Mouse (Mus musculus) embryonic facial prominence, embryonic 10.5 days (tissue): ENCODE measurements around the gene Znrf2. TPM values are rescaled to one million over a fixed set of nuclear protein-coding genes. Genes with fewer than 3 reads are reported as not detected.

ENCODE experiments used
- DNase-seq: peaks from one replicate; pipeline ENCODE4 v3.0.0-alpha.2; 2017; ENCODE audit warnings: low spot score
- H3K27ac ChIP-seq: fragments of 300-500 bp; sonication (generic); replicated peaks from 2 replicates; pipeline ENCODE4 v1.5.1; 2016; ENCODE audit warnings: mild to moderate bottlenecking
- H3K27me3 ChIP-seq: fragments of 300-500 bp; sonication (generic); replicated peaks from 2 replicates; pipeline ENCODE4 v1.6.1; 2016; ENCODE audit warnings: low read depth, mild to moderate bottlenecking; ENCODE audit not compliant: poor library complexity, severe bottlenecking
- H3K36me3 ChIP-seq: fragments of 300-500 bp; sonication (generic); replicated peaks from 2 replicates; pipeline ENCODE4 v1.6.1; 2016; ENCODE audit warnings: mild to moderate bottlenecking, moderate library complexity
- H3K4me1 ChIP-seq: fragments of 300-500 bp; sonication (generic); 2 replicates; pipeline ENCODE4 v1.6.1; 2016
- H3K4me3 ChIP-seq: fragments of 300-500 bp; sonication (generic); 2 replicates; pipeline ENCODE4 v1.5.1; 2016; ENCODE audit warnings: mild to moderate bottlenecking, moderate library complexity
- H3K9me3 ChIP-seq: fragments of 300-500 bp; sonication (generic); 2 replicates; pipeline ENCODE4 v1.6.1; 2016; ENCODE audit warnings: mild to moderate bottlenecking
- WGBS: fragments of 180-500 bp; shearing (Covaris S2); methylation state at CpG from one replicate; pipeline ENCODE4 v1.1.7; 2016; 5-methylcytosine and 5-hydroxymethylcytosine counted together
- polyA plus RNA-seq: library from polyadenylated mRNA; unstranded; fragments of >200 nt; fragmentation: Nextera tagmentation; extraction: Ambion mirVana; gene quantifications from 2 replicates; pipeline ENCODE4 v1.2.1, GENCODE M21; 2016

Gene Znrf2
- polyA plus RNA-seq, 1 experiment from 2014 or later, result 2.5 TPM

DNA sequence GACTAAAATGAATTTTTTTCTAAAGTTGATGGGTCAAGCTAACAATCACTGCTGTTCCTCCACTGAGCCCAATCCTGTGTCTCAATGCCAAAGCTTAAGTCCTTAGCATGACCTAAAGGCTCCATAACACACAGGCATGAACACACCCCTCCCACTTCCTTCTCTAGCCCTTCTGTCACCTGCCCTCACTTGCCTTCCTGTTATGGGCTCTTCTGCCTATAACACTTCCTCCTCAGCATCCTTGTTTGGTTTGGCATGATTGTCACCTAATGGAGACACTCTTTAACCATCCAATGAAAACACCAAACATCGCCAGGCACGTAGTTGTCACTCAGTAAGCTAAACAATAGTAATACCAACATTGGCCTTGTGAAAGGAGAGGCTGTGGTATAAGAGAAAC is 85.8 kb downstream of the Znrf2 start:
- Histone ChIP-seq H3K27ac (no peak overlapping the region), H3K9me3 (no peaks in the 10 kb centered on the region), H3K4me3 (no peak overlapping the region), H3K27me3 (no peaks in the 10 kb centered on the region), H3K4me1 (no peaks in the 10 kb centered on the region), H3K36me3 (no peaks in the 10 kb centered on the region)
- 89% methylated on average over 2 of the region's 2 CpGs for WGBS
- no peak for DNase-seq

- no peaks in the 10 kb centered on the region for H3K27me3 ChIP-seq
- no peak overlapping the region for H3K27ac ChIP-seq
- WGBS, result 92% methylated on average over 10 of the region's 10 CpGs
- H3K36me3 ChIP-seq, result no peaks in the 10 kb centered on the region
- H3K4me3 ChIP-seq, result no peak overlapping the region
- H3K4me1 ChIP-seq, result no peaks in the 10 kb centered on the region
- no peaks in the 10 kb centered on the region for H3K9me3 ChIP-seq
- no peak for DNase-seq
These were observed 89.6 kb downstream of the Znrf2 start for GRCm38 (mm10) chr6:54906053-54907040.

DNA sequence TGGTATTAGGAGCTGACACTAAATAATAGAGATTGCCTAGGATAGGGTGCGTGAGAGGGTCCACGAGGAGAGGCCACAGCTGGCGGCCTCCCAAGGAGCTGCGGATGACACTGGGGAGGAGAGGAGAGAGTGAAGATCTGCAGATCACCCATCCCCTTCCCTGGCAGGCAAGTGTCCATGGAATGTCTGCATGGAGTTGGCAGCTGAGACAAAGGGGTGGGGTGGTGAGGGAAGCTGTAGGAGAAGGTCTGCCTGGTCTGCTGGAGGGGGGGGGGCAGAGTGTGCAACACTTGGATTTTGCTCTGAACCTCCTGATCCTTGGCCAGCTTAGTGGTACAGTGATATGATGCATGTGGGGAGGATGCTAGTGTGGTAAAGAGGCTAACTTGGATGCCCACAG is 98.3 kb downstream of the Znrf2 start:
- Histone ChIP-seq H3K27ac (no peak overlapping the region), H3K27me3 (no peaks in the 10 kb centered on the region), H3K4me3 (no peak overlapping the region), H3K4me1 (no peaks in the 10 kb centered on the region), H3K36me3 (no peaks in the 10 kb centered on the region), H3K9me3 (no peaks in the 10 kb centered on the region)
- DNase-seq, result peak; percentile 6
- 93% methylated on average over 4 of the region's 4 CpGs for WGBS

DNA sequence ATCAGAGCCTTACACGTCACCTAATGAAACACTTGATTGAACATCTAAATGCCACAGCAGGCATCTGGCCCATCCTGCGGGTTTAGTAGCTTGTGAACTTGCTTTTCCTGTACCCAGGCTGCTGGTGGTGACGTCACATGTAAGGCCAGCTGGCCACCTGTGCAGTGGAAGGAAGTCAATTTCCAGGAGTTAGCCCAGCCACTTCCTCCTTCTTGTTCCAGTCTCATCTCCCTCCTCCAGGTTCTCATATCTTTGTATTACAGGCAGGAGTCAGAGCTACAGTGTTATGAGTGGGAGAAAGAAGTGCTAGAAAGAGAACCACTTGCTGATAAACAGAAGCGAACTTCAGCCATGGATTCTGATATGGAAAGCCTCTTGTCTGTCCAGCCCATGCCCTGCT is 99.4 kb downstream of the Znrf2 start:
- Histone ChIP-seq H3K4me1 (no peaks in the 10 kb centered on the region), H3K36me3 (no peaks in the 10 kb centered on the region), H3K27me3 (no peaks in the 10 kb centered on the region), H3K4me3 (no peak overlapping the region), H3K9me3 (no peaks in the 10 kb centered on the region), H3K27ac (no peak overlapping the region)
- no peak for DNase-seq
- WGBS, result 72% methylated on average over 4 of the region's 4 CpGs

GRCm38 (mm10) chr6:54916941-54917340 is 100.2 kb downstream of the Znrf2 start:
- WGBS, result 77% methylated on average over 4 of the region's 4 CpGs

DNA sequence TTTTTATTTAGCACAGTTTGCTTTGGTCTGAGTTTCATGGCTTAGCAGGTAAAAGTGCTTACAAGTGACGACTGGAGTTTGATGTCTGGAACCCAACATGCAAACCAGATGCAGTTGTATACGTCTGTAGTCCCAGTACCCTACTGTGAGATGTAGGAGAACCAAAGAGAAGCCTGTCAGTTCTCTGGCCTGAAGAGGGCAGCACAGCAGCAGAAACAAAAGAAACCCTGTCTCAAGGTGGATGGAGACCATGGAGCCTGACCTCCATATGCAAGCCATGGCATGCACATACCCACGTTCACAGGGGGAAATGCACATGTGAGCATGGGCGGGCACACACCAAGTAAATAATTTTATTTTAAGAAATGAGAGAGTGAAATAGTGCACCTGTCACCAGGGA is 100.8 kb downstream of the Znrf2 start:
- Histone ChIP-seq H3K4me1 (no peaks in the 10 kb centered on the region), H3K27ac (no peak overlapping the region), H3K27me3 (no peaks in the 10 kb centered on the region), H3K4me3 (no peak overlapping the region), H3K36me3 (no peaks in the 10 kb centered on the region), H3K9me3 (no peaks in the 10 kb centered on the region)
- DNase-seq, result peak; percentile 47
- 46% methylated on average over 4 of the region's 4 CpGs for WGBS

More at GRCm38 (mm10) chr6:54916941-54917340, 100.2 kb downstream of the Znrf2 start:
- no peaks in the 10 kb centered on the region for H3K9me3 ChIP-seq
- H3K27ac ChIP-seq, result no peak overlapping the region
- H3K4me3 ChIP-seq, result no peak overlapping the region
- no peaks in the 10 kb centered on the region for H3K4me1 ChIP-seq
- no peaks in the 10 kb centered on the region for H3K36me3 ChIP-seq
- H3K27me3 ChIP-seq, result no peaks in the 10 kb centered on the region
- DNase-seq, result peak; percentile 6

- WGBS, result 89% methylated on average over 5 of the region's 5 CpGs
- H3K4me3 ChIP-seq, result no peak overlapping the region
- H3K9me3 ChIP-seq, result no peaks in the 10 kb centered on the region
- H3K27ac ChIP-seq, result no peak overlapping the region
- H3K4me1 ChIP-seq, result no peaks in the 10 kb centered on the region
- no peaks in the 10 kb centered on the region for H3K27me3 ChIP-seq
- no peaks in the 10 kb centered on the region for H3K36me3 ChIP-seq
- no peak for DNase-seq
These were observed 101.8 kb downstream of the Znrf2 start for GRCm38 (mm10) chr6:54918521-54918920.

- no peaks in the 10 kb centered on the region for H3K9me3 ChIP-seq
- H3K27ac ChIP-seq, result no peak overlapping the region
- WGBS, result 91% methylated on average over 16 of the region's 16 CpGs
- peaks cover 13% of the 10 kb centered on the region for H3K4me1 ChIP-seq
- H3K27me3 ChIP-seq, result no peaks in the 10 kb centered on the region
- DNase-seq, result no peak
- no peak overlapping the region for H3K4me3 ChIP-seq
- no peaks in the 10 kb centered on the region for H3K36me3 ChIP-seq
These were observed 107.8 kb downstream of the Znrf2 start for GRCm38 (mm10) chr6:54924538-54924937.

DNA sequence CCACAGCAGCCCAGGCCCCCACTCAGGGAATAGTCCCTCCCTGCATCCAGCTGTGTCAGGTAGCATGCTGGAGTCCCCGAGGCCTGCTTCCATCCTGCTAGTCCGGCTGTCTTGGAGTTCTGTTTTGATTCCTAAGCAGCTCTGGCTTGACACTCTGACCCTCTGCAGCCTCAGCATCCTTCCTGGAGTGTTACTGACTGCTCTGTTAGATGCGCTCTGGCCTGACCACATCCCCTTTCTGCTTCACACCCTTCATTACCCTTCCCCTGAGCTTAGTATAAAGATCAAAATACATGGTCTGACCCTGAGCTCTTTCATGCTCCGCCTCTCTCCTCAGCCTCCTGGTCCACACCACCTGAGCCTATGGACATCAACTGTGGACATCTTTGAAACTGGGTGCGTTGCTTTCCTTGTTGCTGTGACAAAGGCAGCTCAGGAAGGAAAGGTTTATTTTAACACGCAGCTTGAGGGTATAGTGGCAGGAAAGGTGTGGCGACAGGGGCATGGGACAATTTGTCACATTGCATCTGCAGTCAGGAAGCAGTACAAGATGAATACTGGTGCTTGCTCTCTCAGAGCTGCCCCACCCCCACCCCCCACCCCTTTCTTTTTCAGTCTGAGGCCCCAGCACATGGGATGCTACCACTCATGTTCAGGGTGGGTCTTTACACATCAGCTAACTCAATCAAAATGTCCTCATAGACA is 109.2 kb downstream of the Znrf2 start:
- Histone ChIP-seq H3K27me3 (no peaks in the 10 kb centered on the region), H3K4me3 (no peak overlapping the region), H3K4me1 (peaks cover 13% of the 10 kb centered on the region), H3K27ac (no peak overlapping the region), H3K9me3 (no peaks in the 10 kb centered on the region), H3K36me3 (no peaks in the 10 kb centered on the region)
- no peak for DNase-seq
- whole genome bisulfite sequencing, result 65% methylated on average over 7 of the region's 7 CpGs

DNA sequence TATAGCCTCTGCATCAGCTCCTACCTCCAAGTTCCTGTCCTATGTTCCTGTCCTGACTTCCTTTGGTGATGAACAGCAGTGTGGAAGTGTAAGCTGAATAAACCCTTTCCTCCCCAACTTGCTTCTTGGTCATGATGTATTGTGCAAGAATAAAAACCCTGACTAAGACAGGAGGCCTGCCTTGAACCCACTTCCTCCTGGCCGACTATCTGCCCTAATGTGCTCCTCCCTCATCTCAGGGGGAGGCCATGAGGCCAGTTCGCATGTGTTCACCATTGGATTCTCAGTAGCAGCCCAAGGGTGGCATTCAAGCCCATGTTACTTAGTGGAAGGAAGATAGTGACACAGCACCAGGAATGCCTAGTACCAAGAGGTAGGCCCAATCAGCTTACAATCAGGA is 110.2 kb downstream of the Znrf2 start:
- DNase-seq, result no peak

DNA sequence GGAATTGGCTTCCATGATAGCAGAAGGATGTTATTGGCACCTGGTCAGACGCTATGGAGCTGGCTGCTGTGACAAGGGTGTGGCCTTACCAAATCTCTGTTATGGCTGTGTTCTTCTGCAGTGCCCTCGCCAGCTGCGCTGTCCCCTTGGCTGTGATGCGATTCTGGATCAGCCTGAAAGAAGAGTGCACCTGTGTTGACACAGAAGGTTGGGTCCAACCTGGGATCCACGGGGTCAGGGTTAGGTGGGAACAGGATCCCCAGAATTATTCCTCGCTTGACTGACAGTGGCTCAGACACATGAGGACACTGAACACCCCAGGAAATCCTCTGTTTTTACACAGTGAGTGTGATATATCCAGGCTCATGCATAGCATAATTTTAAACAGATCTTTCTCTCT is 111.2 kb downstream of the Znrf2 start:
- no peaks in the 10 kb centered on the region for H3K36me3 ChIP-seq
- H3K9me3 ChIP-seq, result no peaks in the 10 kb centered on the region
- H3K4me3 ChIP-seq, result no peak overlapping the region
- no peak for DNase-seq
- no peak overlapping the region for H3K27ac ChIP-seq
- 89% methylated on average over 6 of the region's 6 CpGs for WGBS
- H3K4me1 ChIP-seq, result peaks cover 13% of the 10 kb centered on the region
- no peaks in the 10 kb centered on the region for H3K27me3 ChIP-seq

More for the DNA sequence above, 110.2 kb downstream of the Znrf2 start:
- H3K9me3 ChIP-seq, result no peaks in the 10 kb centered on the region
- no peaks in the 10 kb centered on the region for H3K36me3 ChIP-seq
- no peak overlapping the region for H3K4me3 ChIP-seq
- H3K27me3 ChIP-seq, result no peaks in the 10 kb centered on the region
- peaks cover 13% of the 10 kb centered on the region for H3K4me1 ChIP-seq
- no peak overlapping the region for H3K27ac ChIP-seq
- 79% methylated on average over 2 of the region's 2 CpGs for WGBS

DNA sequence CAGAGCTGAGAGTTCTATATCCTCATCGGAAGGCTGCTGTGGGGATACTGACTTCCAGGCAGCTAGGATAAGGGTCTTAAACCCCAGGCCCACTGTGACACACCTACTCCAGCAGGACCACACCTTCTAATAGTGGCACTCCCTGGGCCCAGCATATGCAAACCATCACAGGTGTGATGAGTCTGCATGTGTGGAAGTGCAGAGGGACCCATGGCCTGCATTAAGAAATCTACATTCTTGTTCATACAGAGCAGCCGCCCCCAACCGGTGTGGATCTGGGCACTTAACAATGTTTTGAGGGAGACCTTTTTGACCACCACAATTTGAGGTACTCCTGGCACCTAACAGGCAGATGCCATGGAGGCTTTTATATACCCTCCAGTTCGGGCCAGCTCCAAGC is 114.9 kb downstream of the Znrf2 start:
- 90% methylated on average over 4 of the region's 4 CpGs for WGBS
- H3K9me3 ChIP-seq, result no peaks in the 10 kb centered on the region
- no peak overlapping the region for H3K4me3 ChIP-seq
- H3K27ac ChIP-seq, result no peak overlapping the region
- H3K27me3 ChIP-seq, result no peaks in the 10 kb centered on the region
- DNase-seq, result no peak
- peaks cover under 1% of the 10 kb centered on the region; the same call in 1 of the 2 replicates for H3K4me1 ChIP-seq
- no peaks in the 10 kb centered on the region for H3K36me3 ChIP-seq

GRCm38 (mm10) chr6:54932526-54932925 is 115.8 kb downstream of the Znrf2 start:
- Histone ChIP-seq H3K27ac (no peak overlapping the region), H3K27me3 (no peaks in the 10 kb centered on the region), H3K4me3 (no peak overlapping the region), H3K36me3 (no peaks in the 10 kb centered on the region), H3K4me1 (no peaks in the 10 kb centered on the region), H3K9me3 (no peaks in the 10 kb centered on the region)
- no peak for DNase-seq
- 91% methylated on average over 12 of the region's 12 CpGs for WGBS
